Mouse (Mus musculus): ENCODE results near the gene Gxylt1. TPM values are rescaled to one million over a fixed set of nuclear protein-coding genes. Genes with fewer than 3 reads are reported as not detected.

Gxylt1 gene
- polyA plus RNA-seq, 1 experiment = 16.2 TPM

GRCm38 (mm10) chr15:93263566-93263965 lies 11.4 kb downstream of the Gxylt1 start:
- Histone ChIP-seq H3K4me1 (ENCODE audit: control insufficient read depth, insufficient read depth, low read length) (no peaks in the 10 kb centered on the region), H3K27ac (ENCODE audit: control insufficient read depth, insufficient read depth, low read depth, low read length) (no peak overlapping the region), H3K36me3 (ENCODE audit: control insufficient read depth, insufficient read depth, low read length) (no peaks in the 10 kb centered on the region), H3K27me3 (ENCODE audit: control insufficient read depth, insufficient read depth, low read length) (no peaks in the 10 kb centered on the region), H3K4me3 (ENCODE audit: control insufficient read depth, low read depth, low read length) (no peak overlapping the region)
- TF ChIP-seq CTCF (IDR thresholded peaks at IDR 0.05; ENCODE audit: control insufficient read depth, insufficient read depth, insufficient replicate concordance, low read depth, low read length) (no peak), POLR2A (IDR thresholded peaks at IDR 0.05; ENCODE audit: control insufficient read depth, low read depth, low read length) (no peak)

GRCm38 (mm10) chr15:93262818-93263217 lies 12.2 kb downstream of the Gxylt1 start:
- Histone ChIP-seq H3K27ac (ENCODE audit: control insufficient read depth, insufficient read depth, low read depth, low read length) (no peak overlapping the region), H3K36me3 (ENCODE audit: control insufficient read depth, insufficient read depth, low read length) (no peaks in the 10 kb centered on the region), H3K27me3 (ENCODE audit: control insufficient read depth, insufficient read depth, low read length) (no peaks in the 10 kb centered on the region), H3K4me1 (ENCODE audit: control insufficient read depth, insufficient read depth, low read length) (no peaks in the 10 kb centered on the region), H3K4me3 (ENCODE audit: control insufficient read depth, low read depth, low read length) (no peak overlapping the region)
- TF ChIP-seq CTCF (IDR thresholded peaks at IDR 0.05; ENCODE audit: control insufficient read depth, insufficient read depth, insufficient replicate concordance, low read depth, low read length) (no peak), POLR2A (IDR thresholded peaks at IDR 0.05; ENCODE audit: control insufficient read depth, low read depth, low read length) (no peak)

GRCm38 (mm10) chr15:93262274-93262673 lies 12.7 kb downstream of the Gxylt1 start:
- Histone ChIP-seq H3K27me3 (ENCODE audit: control insufficient read depth, insufficient read depth, low read length) (no peaks in the 10 kb centered on the region), H3K27ac (ENCODE audit: control insufficient read depth, insufficient read depth, low read depth, low read length) (no peak overlapping the region), H3K4me1 (ENCODE audit: control insufficient read depth, insufficient read depth, low read length) (no peaks in the 10 kb centered on the region), H3K4me3 (ENCODE audit: control insufficient read depth, low read depth, low read length) (no peak overlapping the region), H3K36me3 (ENCODE audit: control insufficient read depth, insufficient read depth, low read length) (no peaks in the 10 kb centered on the region)
- TF ChIP-seq CTCF (IDR thresholded peaks at IDR 0.05; ENCODE audit: control insufficient read depth, insufficient read depth, insufficient replicate concordance, low read depth, low read length) (no peak), POLR2A (IDR thresholded peaks at IDR 0.05; ENCODE audit: control insufficient read depth, low read depth, low read length) (no peak)

GRCm38 (mm10) chr15:93259933-93260332 lies 15.0 kb downstream of the Gxylt1 start:
- Histone ChIP-seq H3K27ac (ENCODE audit: control insufficient read depth, insufficient read depth, low read depth, low read length) (no peak overlapping the region), H3K36me3 (ENCODE audit: control insufficient read depth, insufficient read depth, low read length) (no peaks in the 10 kb centered on the region), H3K4me1 (ENCODE audit: control insufficient read depth, insufficient read depth, low read length) (no peaks in the 10 kb centered on the region)

GRCm38 (mm10) chr15:93255295-93255694 lies 19.7 kb downstream of the Gxylt1 start:
- Histone ChIP-seq H3K4me3 (ENCODE audit: control insufficient read depth, low read depth, low read length) (no peak overlapping the region), H3K4me1 (ENCODE audit: control insufficient read depth, insufficient read depth, low read length) (no peaks in the 10 kb centered on the region; the same call in 1 of the 2 replicates), H3K36me3 (ENCODE audit: control insufficient read depth, insufficient read depth, low read length) (no peaks in the 10 kb centered on the region; the same call in 1 of the 2 replicates), H3K27ac (ENCODE audit: control insufficient read depth, insufficient read depth, low read depth, low read length) (no peak overlapping the region), H3K27me3 (ENCODE audit: control insufficient read depth, insufficient read depth, low read length) (no peaks in the 10 kb centered on the region)
- TF ChIP-seq POLR2A (IDR thresholded peaks at IDR 0.05; ENCODE audit: control insufficient read depth, low read depth, low read length) (no peak), CTCF (IDR thresholded peaks at IDR 0.05; ENCODE audit: control insufficient read depth, insufficient read depth, insufficient replicate concordance, low read depth, low read length) (no peak)

More at GRCm38 (mm10) chr15:93259933-93260332, 15.0 kb downstream of the Gxylt1 start:
- no peak for TF ChIP-seq POLR2A (IDR thresholded peaks at IDR 0.05; ENCODE audit: control insufficient read depth, low read depth, low read length)
- no peak for TF ChIP-seq CTCF (IDR thresholded peaks at IDR 0.05; ENCODE audit: control insufficient read depth, insufficient read depth, insufficient replicate concordance, low read depth, low read length)
- Histone ChIP-seq H3K4me3 (ENCODE audit: control insufficient read depth, low read depth, low read length) (no peak overlapping the region), H3K27me3 (ENCODE audit: control insufficient read depth, insufficient read depth, low read length) (no peaks in the 10 kb centered on the region)

- no peak for TF ChIP-seq CTCF (IDR thresholded peaks at IDR 0.05; ENCODE audit: control insufficient read depth, insufficient read depth, insufficient replicate concordance, low read depth, low read length)
- TF ChIP-seq POLR2A (IDR thresholded peaks at IDR 0.05; ENCODE audit: control insufficient read depth, low read depth, low read length) = no peak
- Histone ChIP-seq H3K4me1 (ENCODE audit: control insufficient read depth, insufficient read depth, low read length) (no peaks in the 10 kb centered on the region; the same call in 1 of the 2 replicates), H3K27me3 (ENCODE audit: control insufficient read depth, insufficient read depth, low read length) (no peaks in the 10 kb centered on the region), H3K27ac (ENCODE audit: control insufficient read depth, insufficient read depth, low read depth, low read length) (no peak overlapping the region), H3K4me3 (ENCODE audit: control insufficient read depth, low read depth, low read length) (no peak overlapping the region), H3K36me3 (ENCODE audit: control insufficient read depth, insufficient read depth, low read length) (no peaks in the 10 kb centered on the region; the same call in 1 of the 2 replicates)
Measured at GRCm38 (mm10) chr15:93253172-93253571, 21.8 kb downstream of the Gxylt1 start.

GRCm38 (mm10) chr15:93252396-93252795 lies 22.6 kb downstream of the Gxylt1 start:
- Histone ChIP-seq H3K27me3 (ENCODE audit: control insufficient read depth, insufficient read depth, low read length) (no peaks in the 10 kb centered on the region), H3K36me3 (ENCODE audit: control insufficient read depth, insufficient read depth, low read length) (no peaks in the 10 kb centered on the region; the same call in 1 of the 2 replicates), H3K27ac (ENCODE audit: control insufficient read depth, insufficient read depth, low read depth, low read length) (no peak overlapping the region), H3K4me1 (ENCODE audit: control insufficient read depth, insufficient read depth, low read length) (no peaks in the 10 kb centered on the region; the same call in 1 of the 2 replicates), H3K4me3 (ENCODE audit: control insufficient read depth, low read depth, low read length) (no peak overlapping the region)
- no peak for TF ChIP-seq CTCF (IDR thresholded peaks at IDR 0.05; ENCODE audit: control insufficient read depth, insufficient read depth, insufficient replicate concordance, low read depth, low read length)
- TF ChIP-seq POLR2A (IDR thresholded peaks at IDR 0.05; ENCODE audit: control insufficient read depth, low read depth, low read length) = no peak
